Mouse (Mus musculus) spleen, adult 2 months (tissue): ENCODE results near the gene Lsm7. TPM values are rescaled to one million over a fixed set of nuclear protein-coding genes. Genes with fewer than 3 reads are reported as not detected.

Experiments
- DNase-seq, 2 experiments: peaks; one replicate each; pipeline versions ENCODE4 v3.0.0 to v3.0.0-alpha.2; 2012 to 2021; ENCODE audit warnings: low spot score in 2 of 2, low read depth in 1 of 2
- H3K27ac ChIP-seq: fragments of 200-500 bp; 2 replicates; pipeline ENCODE4 v1.5.1; 2012; ENCODE audit warnings: low read length, inconsistent platforms; ENCODE audit not compliant: insufficient read depth
- H3K27me3 ChIP-seq: fragments of 200-500 bp; 2 replicates; pipeline ENCODE4 v1.6.1; 2012; ENCODE audit warnings: mild to moderate bottlenecking, moderate library complexity, low read length, inconsistent platforms; ENCODE audit not compliant: control insufficient read depth, insufficient read depth
- H3K36me3 ChIP-seq: fragments of 200-500 bp; 2 replicates; pipeline ENCODE4 v1.6.1; 2012; ENCODE audit warnings: mild to moderate bottlenecking, low read length, inconsistent platforms; ENCODE audit not compliant: control insufficient read depth, insufficient read depth
- H3K4me1 ChIP-seq: fragments of 200-500 bp; 2 replicates; pipeline ENCODE4 v1.6.1; 2011; ENCODE audit warnings: inconsistent platforms; ENCODE audit not compliant: control insufficient read depth, insufficient read depth, insufficient read length
- H3K4me3 ChIP-seq: fragments of 200-500 bp; 2 replicates; pipeline ENCODE4 v1.5.1; 2011; ENCODE audit warnings: mild to moderate bottlenecking, inconsistent platforms; ENCODE audit not compliant: insufficient read depth, insufficient read length; ENCODE audit errors: extremely low read depth
- CTCF ChIP-seq: fragments of 200-500 bp; IDR thresholded peaks from 2 replicates; pipeline ENCODE4 v1.5.1; 2011; ENCODE audit warnings: mild to moderate bottlenecking, inconsistent platforms; ENCODE audit not compliant: insufficient read depth, insufficient read length, insufficient replicate concordance; ENCODE audit errors: extremely low read depth
- POLR2A ChIP-seq: fragments of 200-500 bp; IDR thresholded peaks from 2 replicates; pipeline ENCODE4 v1.6.1; 2011; ENCODE audit warnings: low read depth, low read length, inconsistent platforms
- WGBS: fragments of 180-500 bp; shearing (Covaris S2); methylation state at CpG from one replicate; pipeline ENCODE4 v1.1.7; 2018; 5-methylcytosine and 5-hydroxymethylcytosine counted together
- polyA plus RNA-seq: library from polyadenylated mRNA; depleted of rRNA; stranded (reverse); fragments of >200 nt; gene quantifications from 2 replicates; pipeline ENCODE4 v1.2.3, GENCODE M21; 2012

Gene Lsm7
- polyA plus RNA-seq, 1 experiment, result 84.0 TPM

DNA sequence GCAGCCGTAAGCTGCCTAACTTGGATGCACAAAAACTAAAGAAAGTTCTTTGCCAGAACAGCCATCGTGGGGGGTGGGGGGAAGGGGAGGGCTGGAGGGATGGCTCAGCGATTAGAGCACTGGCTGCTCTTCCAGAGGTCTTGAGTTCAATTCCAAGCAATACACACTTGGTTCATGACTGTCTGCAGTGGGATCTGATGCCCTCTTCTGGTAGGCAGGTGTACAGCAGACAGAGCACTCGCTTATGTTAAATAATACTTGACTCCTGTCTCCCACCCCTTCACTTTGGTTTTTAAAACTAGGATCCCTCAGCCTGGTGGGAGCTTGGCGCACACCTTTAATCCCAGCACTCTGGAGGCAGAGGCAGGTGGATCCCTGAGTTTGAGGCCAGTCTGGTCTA, 21.0 kb upstream of the Lsm7 start:
- no peaks in the 10 kb centered on the region for H3K4me1 ChIP-seq
- no peaks in the 10 kb centered on the region for H3K36me3 ChIP-seq
- no peaks in the 10 kb centered on the region for H3K27me3 ChIP-seq
- WGBS, result 29% methylated on average over 5 of the region's 5 CpGs
- H3K4me3 ChIP-seq, result no peak overlapping the region
- H3K27ac ChIP-seq, result no peak overlapping the region
- TF ChIP-seq POLR2A (no peak), CTCF (peak; percentile 73; the same call in 1 of the 2 replicates)
- peak; percentile 25 to 64 for DNase-seq

DNA sequence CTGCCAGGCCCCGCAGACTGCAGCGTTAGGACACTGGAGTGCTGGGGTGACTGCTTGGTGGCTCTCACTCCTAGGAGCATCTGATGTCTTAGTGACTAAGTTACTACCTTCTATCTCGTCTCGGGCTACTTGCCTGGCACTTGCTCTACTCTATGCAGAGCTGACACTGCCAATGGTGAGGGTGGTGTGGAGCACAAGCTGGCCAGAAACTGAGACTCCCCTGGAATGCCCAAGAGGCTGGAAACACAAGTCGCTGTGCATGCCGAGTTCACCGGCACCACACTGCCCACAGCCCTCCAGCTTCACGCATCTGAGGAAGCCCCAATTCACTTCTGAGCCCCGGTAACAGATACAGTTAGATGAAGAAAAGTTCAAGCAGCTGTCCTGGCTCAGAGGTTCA, 19.0 kb upstream of the Lsm7 start:
- 91% methylated on average over 9 of the region's 9 CpGs for WGBS
- H3K4me3 ChIP-seq, result no peak overlapping the region
- no peaks in the 10 kb centered on the region for H3K27me3 ChIP-seq
- no peaks in the 10 kb centered on the region for H3K36me3 ChIP-seq
- H3K27ac ChIP-seq, result no peak overlapping the region
- TF ChIP-seq POLR2A, result no peak
- TF ChIP-seq CTCF, result no peak
- DNase-seq, result no peak
- H3K4me1 ChIP-seq, result no peaks in the 10 kb centered on the region

DNA sequence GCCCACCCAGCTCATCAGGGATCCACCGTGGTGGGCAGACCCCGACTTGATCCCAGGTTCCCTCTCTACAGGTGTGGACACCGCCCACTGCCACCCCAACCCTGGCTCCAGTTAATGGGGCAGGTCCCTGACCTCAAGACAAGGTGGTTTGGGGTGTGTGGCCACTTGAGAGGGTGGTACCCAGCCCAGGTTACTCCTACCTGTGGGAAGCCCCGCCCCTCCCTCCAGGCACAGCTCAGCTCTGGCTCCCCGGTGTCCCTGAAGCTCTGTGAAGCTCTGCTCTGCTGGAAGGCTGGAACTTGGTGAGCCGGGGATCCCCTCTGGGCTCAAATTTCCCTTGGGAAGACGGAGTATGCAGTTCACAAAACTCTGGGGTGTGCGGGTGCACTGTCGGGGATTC, 16.6 kb upstream of the Lsm7 start, which contains the start of gene Tmprss9:
Tmprss9 (plus strand) TSS at position 268 of the 400 bp plus-strand sequence.
- H3K27ac ChIP-seq, result no peak within 1 kb of the TSS
- DNase-seq, result no peak
- H3K36me3 ChIP-seq, result peaks cover 6% of the 10 kb centered on the region; the same call in 1 of the 2 replicates
- no peaks in the 10 kb centered on the region for H3K27me3 ChIP-seq
- H3K4me1 ChIP-seq, result no peaks in the 10 kb centered on the region
- WGBS, result 38% methylated on average over 9 of the region's 9 CpGs
- TF ChIP-seq POLR2A (no peak), CTCF (no peak)
- H3K4me3 ChIP-seq, result no peak within 1 kb of the TSS

GRCm38 (mm10) chr10:80870993-80871392, 16.0 kb upstream of the Lsm7 start:
- no peak for DNase-seq
- 53% methylated on average over 5 of the region's 6 CpGs for WGBS
- H3K27me3 ChIP-seq, result no peaks in the 10 kb centered on the region
- no peaks in the 10 kb centered on the region for H3K4me1 ChIP-seq
- H3K4me3 ChIP-seq, result no peak overlapping the region
- no peak overlapping the region for H3K27ac ChIP-seq
- H3K36me3 ChIP-seq, result peaks cover 8% of the 10 kb centered on the region; the same call in 1 of the 2 replicates
- TF ChIP-seq POLR2A, result no peak
- TF ChIP-seq CTCF, result no peak

- H3K4me1 ChIP-seq, result no peaks in the 10 kb centered on the region
- 95% methylated on average over 16 of the region's 16 CpGs for WGBS
- no peak overlapping the region for H3K27ac ChIP-seq
- no peak for TF ChIP-seq POLR2A
- no peak for TF ChIP-seq CTCF
- H3K4me3 ChIP-seq, result no peak overlapping the region
- peaks cover 18% of the 10 kb centered on the region for H3K36me3 ChIP-seq
- no peak for DNase-seq
- no peaks in the 10 kb centered on the region for H3K27me3 ChIP-seq
These were observed 9.4 kb upstream of the Lsm7 start for GRCm38 (mm10) chr10:80864446-80864845.

GRCm38 (mm10) chr10:80862305-80862704, 7.3 kb upstream of the Lsm7 start:
- H3K27me3 ChIP-seq, result no peaks in the 10 kb centered on the region
- TF ChIP-seq POLR2A (no peak), CTCF (no peak)
- no peaks in the 10 kb centered on the region for H3K4me1 ChIP-seq
- H3K27ac ChIP-seq, result no peak overlapping the region
- peaks cover 15% of the 10 kb centered on the region for H3K36me3 ChIP-seq
- WGBS, result 97% methylated on average over 5 of the region's 5 CpGs
- no peak overlapping the region for H3K4me3 ChIP-seq
- no peak for DNase-seq

- Histone ChIP-seq H3K4me3 (no peak overlapping the region), H3K4me1 (peaks cover 4% of the 10 kb centered on the region), H3K36me3 (peaks cover 12% of the 10 kb centered on the region), H3K27ac (peak overlapping the region; percentile 56; the same call in 1 of the 2 replicates), H3K27me3 (no peaks in the 10 kb centered on the region)
- TF ChIP-seq CTCF (no peak), POLR2A (no peak)
- 79% methylated on average over 7 of the region's 7 CpGs for WGBS
- DNase-seq, result no peak
These were observed 3.4 kb upstream of the Lsm7 start for GRCm38 (mm10) chr10:80858350-80858935.
